In genomic region chr11:35177564-35177963, GRCm38 (mm10) we compare ENCODE assay signal across 12 mouse cellular contexts. TPM values are rescaled to one million over a fixed set of nuclear protein-coding genes. Genes with fewer than 3 reads are reported as not detected.
"Had no signal": no experiment of that assay in that cellular context is flagged by ENCODE, and none has a peak within 500 bp of the region (broad histone marks: within the 10 kb centered on the region; RNA-seq: fewer than 3 reads in every experiment).

No protein-coding gene starts in this region.

- H3K9me3 ChIP-seq: kidney, embryonic 15.5 days; limb, embryonic 13.5 days; midbrain, embryonic 10.5 days; neural tube, embryonic 15.5 days had no signal

- H3K4me3 ChIP-seq: midbrain, embryonic 10.5 days; myocyte; neural tube, embryonic 15.5 days had no signal

- H3K36me3 ChIP-seq: kidney, embryonic 15.5 days; midbrain, embryonic 10.5 days; neural tube, embryonic 15.5 days had no signal

- H3K4me2 ChIP-seq: neural tube, embryonic 15.5 days had no signal

- ATAC-seq: intestine, embryonic 16.5 days had no signal

- DNase-seq: kidney, adult 2 months; kidney, postnatal 14 days; left cerebral cortex, postnatal 4 days; midbrain, embryonic 14.5 days had no signal

- H3K9ac ChIP-seq: kidney, embryonic 15.5 days; limb, embryonic 13.5 days; liver, embryonic 14.5 days; neural tube, embryonic 15.5 days had no signal

- H3K27ac ChIP-seq: limb, embryonic 13.5 days; liver, embryonic 14.5 days; midbrain, embryonic 10.5 days; neural tube, embryonic 15.5 days; stomach, postnatal 0 days had no signal

- H3K27me3 ChIP-seq: kidney, embryonic 15.5 days; limb, embryonic 13.5 days had no signal

RNA-seq across cellular contexts. Expression of gene Slit3, which starts 56.5 kb away (rescaled TPM):
- polyA plus RNA-seq: myocyte had no signal
